Mouse (Mus musculus) T-helper 2 cell (primary cell): ENCODE data around the gene Zfp398.
"Not testable (repeated sequence)": the region's sequence is repeated elsewhere in the genome, so short reads cannot be mapped to it uniquely, and the experiment has no call there.

Source experiments
- in situ Hi-C: fragments of 300-600 bp; cut with MboI, MseI; formaldehyde crosslinking; loops from one replicate; pipeline ENCODE4 v1.15.1; 2025; ENCODE audit warnings: high pct_unique_total_duplicates

The Zfp398 gene

GRCm38 (mm10) chr6:47824241-47824640, 11.2 kb upstream of the Zfp398 start:
- in situ Hi-C loops, result no loop called here

DNA sequence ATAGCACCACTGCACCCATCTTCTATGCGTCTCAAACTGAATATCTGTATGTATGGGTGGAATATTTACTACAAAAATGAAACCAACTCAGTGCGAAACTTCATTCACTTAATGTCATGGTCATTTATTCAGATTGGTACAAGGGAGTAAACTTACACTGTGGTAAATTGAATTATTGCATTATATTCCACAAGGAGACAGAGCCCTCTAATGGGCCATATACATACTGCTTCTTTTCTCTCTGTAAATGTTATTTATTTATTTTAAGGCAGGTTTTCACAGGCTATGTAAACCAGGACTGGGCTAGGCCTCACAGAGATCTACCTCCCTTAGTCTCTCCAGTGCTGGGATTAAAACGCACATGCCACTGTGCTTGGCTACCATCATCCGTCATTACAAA, 8.0 kb upstream of the Zfp398 start:
- in situ Hi-C loops, result loop anchor here (5.0 kb wide), 1 partner anchor 35 kb away; no protein-coding TSS in a partner anchor

DNA sequence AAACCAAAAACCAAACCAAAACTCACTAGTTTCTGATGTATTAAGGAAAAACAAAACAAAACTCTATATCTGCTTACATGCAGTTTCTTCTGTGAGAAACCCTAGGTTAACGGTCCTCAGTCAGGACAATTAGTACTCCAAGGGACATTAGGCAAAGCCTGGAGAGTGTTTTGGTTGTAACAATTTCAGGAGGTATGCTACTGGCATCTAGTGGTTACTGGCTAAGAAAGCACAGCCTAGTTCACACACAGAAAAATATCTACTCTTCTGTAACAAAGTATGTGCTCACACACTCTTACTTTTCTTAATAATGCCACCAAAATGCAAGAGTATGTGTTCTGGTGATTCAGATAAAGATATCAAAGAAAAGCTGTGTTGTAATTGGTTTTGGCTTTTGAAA, 6.5 kb upstream of the Zfp398 start:
- in situ Hi-C loops, result loop anchor here (5.0 kb wide), 1 partner anchor 37 kb away; no protein-coding TSS in a partner anchor

GRCm38 (mm10) chr6:47830104-47831078, 5.1 kb upstream of the Zfp398 start, which contains the start of gene Zfp786:
TSS of gene Zfp786 (minus strand) at chr6:47830867.
- in situ Hi-C loops, result no loop called here

- in situ Hi-C loops, result no loop called here
Observed at GRCm38 (mm10) chr6:47832220-47832619, 3.2 kb upstream of the Zfp398 start.

DNA sequence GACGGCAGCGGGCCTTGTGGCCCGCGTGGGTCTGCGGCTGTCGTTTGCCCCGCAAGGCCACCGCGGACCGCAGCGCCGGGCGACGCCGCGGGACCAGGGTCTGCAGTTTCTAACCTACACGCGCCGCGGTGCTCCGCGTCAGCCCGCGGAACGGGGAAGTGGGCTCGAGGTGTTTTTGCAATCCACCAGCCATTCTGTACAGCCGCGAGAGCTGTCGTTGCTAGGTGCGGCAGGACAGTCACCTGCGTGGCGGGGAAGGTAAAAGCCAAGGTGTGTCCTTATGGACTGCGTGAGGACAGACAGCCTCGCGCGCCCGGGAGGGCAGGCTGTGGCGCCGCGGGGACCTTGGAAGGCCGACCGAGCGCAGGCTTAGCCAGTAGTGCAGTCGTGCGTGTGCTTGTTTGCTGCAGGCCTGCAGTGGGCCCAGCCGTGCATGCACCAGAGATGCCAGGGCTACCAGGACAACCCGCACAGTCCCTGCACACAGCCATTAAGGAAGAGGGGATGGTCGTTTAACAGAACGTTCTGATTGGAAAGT, 592 bp downstream of the Zfp398 start:
- in situ Hi-C loops, result no loop called here

GRCm38 (mm10) chr6:47837630-47838029, 2.2 kb downstream of the Zfp398 start:
- in situ Hi-C loops, result no loop called here

DNA sequence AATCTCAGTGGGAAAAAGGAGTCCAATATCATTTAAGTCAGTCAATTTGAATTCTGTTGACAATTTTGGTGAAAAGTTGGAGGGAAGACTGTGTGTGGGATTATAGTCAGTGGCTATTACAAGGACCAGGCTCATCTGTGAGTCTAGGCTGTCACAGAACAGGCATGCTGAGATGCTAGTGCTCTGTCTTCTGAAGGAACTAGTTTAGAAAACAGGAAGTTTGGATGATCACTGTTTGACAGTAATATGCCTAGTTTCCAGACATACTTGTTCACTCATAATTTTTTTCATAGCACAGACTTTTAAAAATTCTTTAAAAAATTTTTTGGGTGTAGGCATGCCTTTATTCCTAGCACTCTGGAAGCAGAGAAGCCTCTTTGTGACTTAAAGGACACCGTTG, 5.6 kb downstream of the Zfp398 start:
- in situ Hi-C loops, result no loop called here

- in situ Hi-C loops, result no loop called here
Observed at GRCm38 (mm10) chr6:47841831-47842230, 6.4 kb downstream of the Zfp398 start.

GRCm38 (mm10) chr6:47842337-47842736, 6.9 kb downstream of the Zfp398 start:
- in situ Hi-C loops, result no loop called here

DNA sequence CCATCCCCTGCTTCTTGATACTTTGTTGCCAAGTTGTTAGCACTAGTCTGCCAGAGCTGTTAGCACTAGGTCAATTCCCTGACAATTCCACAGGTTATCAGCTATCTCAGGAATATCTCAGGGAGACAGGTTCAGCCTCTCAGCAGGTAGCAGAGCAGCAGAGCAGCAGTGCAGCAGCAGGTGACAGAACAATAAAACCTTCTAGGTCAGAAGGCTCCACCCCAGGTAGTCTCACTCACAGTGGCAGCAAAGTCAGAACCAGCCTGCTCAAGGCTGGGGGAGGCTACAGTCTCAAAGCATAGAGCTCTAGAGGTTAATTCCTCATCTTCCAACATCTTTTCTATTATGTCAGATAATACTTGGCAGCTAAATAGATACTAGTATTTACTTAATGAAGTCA, 10.3 kb downstream of the Zfp398 start:
- in situ Hi-C loops, result no loop called here

GRCm38 (mm10) chr6:47857241-47857640, 21.8 kb downstream of the Zfp398 start:
- in situ Hi-C loops, result no loop called here

GRCm38 (mm10) chr6:47857729-47858128, 22.3 kb downstream of the Zfp398 start:
- in situ Hi-C loops, result not testable (repeated sequence)

DNA sequence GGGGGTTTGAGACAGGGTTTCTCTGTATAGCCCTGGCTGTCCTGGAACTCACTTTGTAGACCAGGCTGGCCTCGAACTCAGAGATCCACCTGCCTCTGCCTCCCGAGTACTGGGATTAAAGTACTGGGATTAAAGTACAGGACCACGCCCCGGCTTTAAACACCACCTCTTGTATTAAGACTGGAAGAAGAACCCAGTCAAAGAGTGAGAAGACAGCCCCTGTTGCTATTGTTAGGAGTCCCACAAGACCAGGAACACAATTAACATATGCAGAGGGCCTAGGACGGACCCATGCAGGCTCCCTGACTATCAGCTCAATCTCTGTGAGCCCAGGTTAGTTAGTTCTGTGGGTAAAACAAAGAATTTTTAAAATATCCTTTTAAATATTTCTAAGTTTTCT, 36.8 kb downstream of the Zfp398 start:
- in situ Hi-C loops, result no loop called here

- in situ Hi-C loops, result no loop called here
Observed at GRCm38 (mm10) chr6:47877058-47877457, 41.6 kb downstream of the Zfp398 start, which contains the start of gene Zfp282. TSS of gene Zfp282 (plus strand) at chr6:47877204.

GRCm38 (mm10) chr6:47877461-47878132, 42.1 kb downstream of the Zfp398 start:
- in situ Hi-C loops, result no loop called here

DNA sequence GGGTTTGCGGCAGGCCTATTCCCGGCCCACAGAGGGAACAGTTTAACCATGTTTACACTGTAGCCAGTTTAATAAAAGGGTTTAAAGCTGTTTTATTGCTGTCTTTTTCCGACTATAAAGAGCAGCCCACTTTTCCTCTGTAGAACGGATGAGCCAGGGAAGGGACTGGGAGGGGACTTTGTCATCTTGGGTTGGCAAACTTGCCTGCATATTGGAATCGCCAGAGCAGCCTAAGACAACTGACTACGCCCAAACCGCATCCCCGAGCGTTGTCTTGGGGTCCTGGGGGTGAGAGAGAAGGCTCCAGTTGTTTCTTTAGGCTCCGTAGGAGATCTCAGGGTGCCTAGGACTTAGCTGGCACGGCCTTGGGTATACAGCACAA, 42.7 kb downstream of the Zfp398 start:
- in situ Hi-C loops, result no loop called here

- in situ Hi-C loops, result no loop called here
Observed at GRCm38 (mm10) chr6:47878593-47878992, 43.1 kb downstream of the Zfp398 start.

GRCm38 (mm10) chr6:47879049-47879716, 43.7 kb downstream of the Zfp398 start:
- in situ Hi-C loops, result no loop called here

- in situ Hi-C loops, result loop anchor here (5.0 kb wide), 1 partner anchor 67 kb away; no protein-coding TSS in a partner anchor
Observed at GRCm38 (mm10) chr6:47880166-47880565, 44.7 kb downstream of the Zfp398 start.

- in situ Hi-C loops, result no loop called here
Observed at GRCm38 (mm10) chr6:47888812-47889383, 53.4 kb downstream of the Zfp398 start.
